Mouse (Mus musculus) thymus, postnatal 0 days (tissue): ENCODE data around the gene Tas2r106. TPM values are rescaled to one million over a fixed set of nuclear protein-coding genes. Genes with fewer than 3 reads are reported as not detected.

Experiments used
- DNase-seq: peaks from one replicate; pipeline ENCODE4 v3.0.0-alpha.2; 2015; ENCODE audit warnings: low spot score
- polyA plus RNA-seq: library from polyadenylated mRNA; unstranded; fragments of >200 nt; fragmentation: Nextera tagmentation; extraction: Ambion mirVana; gene quantifications from 2 replicates; pipeline ENCODE4 v1.2.1, GENCODE M21; 2015

Tas2r106 gene
- polyA plus RNA-seq, result not detected in 2 replicates

GRCm38 (mm10) chr6:131678786-131679185 lies at the start of gene Tas2r106:
TSS of gene Tas2r106 (minus strand) at chr6:131678886.
- DNase-seq, result no peak

GRCm38 (mm10) chr6:131712803-131713202 lies 34.1 kb upstream of the Tas2r106 start:
- DNase-seq, result no peak

- no peak for DNase-seq
Measured at GRCm38 (mm10) chr6:131689963-131690362, 11.3 kb upstream of the Tas2r106 start, which contains the start of gene Tas2r114. TSS of gene Tas2r114 (minus strand) at chr6:131690063.

- no peak for DNase-seq
Measured at GRCm38 (mm10) chr6:131687395-131687794, 8.7 kb upstream of the Tas2r106 start, which contains the start of gene Tas2r105. TSS of gene Tas2r105 (minus strand) at chr6:131687495.

- DNase-seq, result no peak
Measured at GRCm38 (mm10) chr6:131685644-131686043, 7.0 kb upstream of the Tas2r106 start, which contains the start of gene Tas2r104. TSS of gene Tas2r104 (minus strand) at chr6:131685744.

- no peak for DNase-seq
Measured at GRCm38 (mm10) chr6:131660049-131660448, 18.6 kb downstream of the Tas2r106 start, which contains the start of gene Tas2r107. TSS of gene Tas2r107 (minus strand) at chr6:131660149.

GRCm38 (mm10) chr6:131630812-131631211 lies 47.9 kb downstream of the Tas2r106 start, which contains the start of gene Tas2r130:
TSS of gene Tas2r130 (minus strand) at chr6:131630912.
- DNase-seq, result no peak

Other genes with a start within 250 kb of the Tas2r106 start
- not detected in 2 replicates for gene 5430401F13Rik, start 192.5 kb downstream of the Tas2r106 start, polyA plus RNA-seq
- 0.37 and 0.48 TPM in 2 replicates for gene Gm6619, start 192.5 kb downstream of the Tas2r106 start, polyA plus RNA-seq
- not detected in 2 replicates for gene Tas2r130, start 48.0 kb downstream of the Tas2r106 start, polyA plus RNA-seq
- gene Tas2r107, start 18.7 kb downstream of the Tas2r106 start, polyA plus RNA-seq, result not detected in 2 replicates
- not detected in 2 replicates for gene Tas2r104, start 6.9 kb upstream of the Tas2r106 start, polyA plus RNA-seq
- 0.13 TPM in 1 of 2 replicates, not detected in the other for gene Tas2r105, start 8.6 kb upstream of the Tas2r106 start, polyA plus RNA-seq
- not detected in 2 replicates for gene Tas2r114, start 11.2 kb upstream of the Tas2r106 start, polyA plus RNA-seq